Mouse (Mus musculus): ENCODE measurements at regions not wholly inside any gene's neighbourhood (a gene's known extent, or its start where the extent isn't known, plus 50 kb on each side); places are given as distances from the start of the nearest gene placed in this dataset.

DNA sequence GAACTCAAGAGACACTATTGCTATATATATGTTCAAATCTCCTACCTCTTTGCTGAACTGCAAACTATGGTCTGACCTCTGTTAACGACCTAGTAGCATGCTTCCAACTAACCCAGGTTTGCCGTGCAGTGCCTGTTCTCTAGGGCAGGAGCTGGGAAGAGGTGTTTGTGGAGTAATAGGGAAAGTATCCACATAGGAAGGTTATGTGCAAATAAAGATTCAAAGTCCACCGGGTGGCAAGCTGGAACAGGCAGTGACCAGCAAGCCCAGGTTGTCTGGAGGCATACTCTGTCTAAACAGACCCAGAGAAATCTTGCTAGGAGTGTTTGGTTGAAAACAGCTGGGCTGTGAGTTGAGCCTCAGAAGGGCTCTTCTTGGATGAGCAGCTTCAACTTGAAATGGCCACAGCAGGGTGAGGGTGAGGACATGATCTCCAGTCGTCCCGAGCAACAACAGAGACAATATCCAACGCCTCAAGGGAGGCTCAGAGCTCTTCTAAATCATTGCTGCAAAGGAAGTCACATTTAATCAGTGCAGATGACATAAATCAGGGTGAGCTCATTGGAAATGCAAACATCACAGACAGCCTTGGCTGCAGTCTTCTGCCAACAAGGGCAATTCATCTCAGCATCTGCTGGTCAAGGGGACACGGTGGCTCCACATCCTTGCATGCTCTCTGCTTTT is 846.7 kb downstream of the Synb start:
- no peak for DNase-seq (ENCODE audit: low read depth)

DNA sequence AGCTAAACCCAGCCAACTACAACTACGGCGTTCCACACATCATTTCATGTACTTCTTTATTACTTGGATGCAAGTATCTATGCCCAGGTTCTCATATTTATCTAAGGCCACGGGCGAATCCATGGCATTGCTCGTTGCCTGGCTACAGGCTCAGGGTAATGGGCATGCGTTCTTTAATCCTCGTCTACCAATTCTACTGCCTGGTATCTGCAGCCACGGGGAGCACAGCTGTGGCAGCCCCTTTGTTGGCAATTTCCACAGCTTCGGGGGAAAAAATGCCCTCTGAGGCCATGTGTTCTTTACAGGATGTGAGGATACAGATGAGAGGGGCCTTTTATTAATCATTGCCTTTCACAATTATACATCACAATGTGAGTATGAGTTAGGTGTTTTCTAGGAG is 860.8 kb downstream of the Synb start:
- no peak for DNase-seq (ENCODE audit: low read depth)

DNA sequence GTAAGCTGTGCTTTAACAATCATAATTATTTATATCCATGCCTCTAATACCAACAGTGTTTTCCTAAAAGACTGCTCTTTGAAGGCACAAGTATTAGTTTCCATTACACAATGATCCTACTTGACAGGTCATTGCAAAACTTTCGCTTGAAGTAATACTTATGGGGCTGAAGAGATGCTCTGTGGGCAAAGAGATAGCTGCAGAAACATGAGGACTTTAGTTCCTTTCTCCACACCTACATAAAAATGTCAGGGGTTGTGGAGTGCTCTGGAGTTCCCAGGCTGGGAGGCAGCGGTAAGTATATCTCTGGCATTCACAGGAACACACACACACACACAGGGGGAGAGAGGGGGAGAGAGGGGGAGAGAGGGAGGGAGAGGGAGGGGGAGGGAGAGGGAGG is 862.0 kb downstream of the Synb start:
- DNase-seq (ENCODE audit: low read depth): no peak

DNA sequence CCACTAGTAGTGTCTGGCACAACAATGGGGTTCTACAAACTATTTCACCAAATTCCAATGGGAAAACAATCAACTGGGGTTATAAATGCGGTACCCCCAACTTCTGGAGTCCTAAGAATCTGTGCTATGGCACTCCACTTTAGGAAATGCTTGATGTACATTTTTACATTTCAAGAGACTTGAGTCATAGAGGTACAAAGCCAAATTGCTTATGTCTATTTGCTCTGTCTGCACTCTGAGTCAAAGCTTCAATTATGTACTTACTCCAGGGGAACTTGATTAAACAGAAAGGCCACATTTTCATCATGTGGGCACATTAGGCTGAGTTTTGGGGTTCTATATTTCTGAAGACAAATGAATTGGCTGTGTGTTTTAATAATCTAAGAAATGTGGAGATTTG is 866.9 kb downstream of the Synb start:
- DNase-seq (ENCODE audit: low read depth): no peak

DNA sequence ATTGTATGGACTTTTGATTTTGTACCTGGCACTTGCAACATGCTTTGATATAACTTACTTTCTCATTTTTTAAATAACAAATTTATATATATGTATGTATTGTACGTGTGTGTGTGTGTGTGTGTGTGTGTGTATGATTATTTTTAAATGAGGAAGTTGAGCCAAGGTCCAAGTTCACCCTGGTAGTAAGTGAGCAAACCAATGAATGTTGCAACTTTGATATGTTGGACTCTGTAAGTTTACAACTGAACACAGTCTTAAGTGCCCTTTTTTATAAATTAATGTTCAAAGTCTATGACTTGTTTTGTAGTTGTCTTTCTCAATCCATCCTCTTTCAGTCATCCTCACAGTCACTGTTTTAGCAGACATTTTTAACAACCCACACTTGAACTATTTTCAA is 901.7 kb downstream of the Synb start:
- no peak for DNase-seq (ENCODE audit: low read depth)

DNA sequence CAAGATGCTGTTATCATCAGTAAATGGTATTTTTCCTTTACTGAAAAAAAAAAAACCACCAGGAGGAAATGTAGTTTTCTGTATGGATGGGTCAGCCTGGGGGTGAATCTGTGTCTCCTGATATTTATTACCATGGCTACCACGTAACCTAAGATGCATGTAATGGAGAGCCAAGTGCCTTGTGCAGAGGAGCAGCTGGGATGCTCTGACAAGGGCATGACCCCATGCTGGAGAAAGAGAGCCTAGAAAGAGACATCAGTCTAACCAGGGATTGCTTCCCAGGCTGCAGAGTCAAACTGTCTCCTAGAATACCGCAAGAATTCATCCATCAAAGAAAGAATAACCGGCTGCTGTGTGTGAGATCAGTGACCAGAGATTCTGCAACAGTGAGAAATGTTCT is 902.2 kb downstream of the Synb start:
- DNase-seq (ENCODE audit: low read depth): no peak

DNA sequence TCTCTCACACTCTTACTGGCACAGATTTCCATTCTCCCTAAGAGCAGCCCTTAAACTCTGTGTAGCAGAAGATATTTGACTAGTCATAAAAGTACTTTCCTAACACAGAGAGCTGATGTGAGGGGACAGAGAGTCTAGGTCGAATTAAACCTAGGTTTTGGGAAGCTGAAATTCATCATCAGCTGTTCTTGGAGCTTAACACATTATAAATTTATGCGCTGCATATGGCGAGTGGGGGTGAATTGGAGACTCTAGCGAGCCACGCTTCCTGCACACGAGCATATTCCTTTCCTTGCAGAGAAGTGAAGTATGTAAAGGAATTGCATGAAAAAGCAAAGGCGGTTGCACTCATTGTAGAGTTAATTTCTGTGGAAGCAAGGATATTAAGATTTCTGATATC is 912.4 kb downstream of the Synb start:
- no peak for DNase-seq (ENCODE audit: low read depth)

DNA sequence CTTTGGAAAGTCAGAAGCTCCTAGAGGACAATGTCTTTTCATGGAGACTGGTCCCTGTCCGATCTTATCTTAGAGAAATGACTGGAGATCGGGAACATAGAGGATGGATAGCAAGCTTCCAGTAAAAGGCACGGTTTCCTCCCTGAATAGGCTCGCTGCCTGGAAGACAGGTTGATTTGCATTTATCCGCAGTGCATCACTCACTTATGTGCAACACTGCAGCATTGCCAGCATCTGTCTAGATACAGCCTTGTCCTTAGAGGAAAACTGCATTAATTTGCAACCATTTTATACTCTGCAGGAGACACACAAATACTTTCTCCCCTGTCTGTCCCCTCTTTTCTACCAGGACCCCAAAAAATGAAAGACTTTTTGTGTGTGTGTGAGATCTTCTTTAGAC is 926.4 kb downstream of the Synb start:
- no peak for DNase-seq (ENCODE audit: low read depth)

DNA sequence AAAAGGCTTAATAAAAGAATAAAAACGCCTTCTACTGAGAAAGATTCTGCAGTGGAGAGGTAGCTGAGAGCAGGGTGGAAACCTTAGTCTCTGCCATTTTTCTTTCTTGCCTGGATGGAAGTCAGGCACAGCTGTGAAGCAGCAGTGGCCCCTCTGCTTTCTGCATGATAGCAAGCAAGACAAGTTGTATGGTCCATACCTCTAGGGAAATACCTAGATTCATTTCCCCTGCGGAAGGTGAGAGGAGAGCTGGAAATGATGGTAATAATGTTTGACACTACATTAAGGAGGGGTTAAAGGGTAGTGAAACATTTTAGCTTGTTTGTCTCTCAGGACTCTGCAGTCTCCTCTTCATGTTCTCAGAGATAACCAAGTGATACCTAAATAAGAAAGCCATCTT is 930.2 kb downstream of the Synb start:
- DNase-seq (ENCODE audit: low read depth): no peak

DNA sequence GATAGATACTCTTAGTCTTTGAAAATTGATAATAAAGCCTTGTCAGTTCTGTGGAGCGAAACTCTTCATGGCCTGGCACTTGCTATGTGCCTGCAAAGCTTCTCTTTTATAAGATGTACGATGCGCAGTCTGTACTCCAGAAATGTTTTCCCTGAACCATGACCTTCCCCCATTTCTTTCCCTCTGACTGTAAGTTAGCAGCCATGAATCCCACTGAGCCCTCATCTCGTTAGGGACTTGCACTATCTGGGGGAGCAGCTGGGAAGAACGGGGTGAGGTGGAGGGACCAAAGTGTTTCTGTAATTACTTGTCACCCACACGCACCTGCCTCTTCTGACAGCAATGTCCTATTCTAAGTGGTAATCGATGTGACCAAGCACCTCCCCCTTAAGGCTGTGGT is 932.1 kb downstream of the Synb start:
- DNase-seq (ENCODE audit: low read depth): no peak

DNA sequence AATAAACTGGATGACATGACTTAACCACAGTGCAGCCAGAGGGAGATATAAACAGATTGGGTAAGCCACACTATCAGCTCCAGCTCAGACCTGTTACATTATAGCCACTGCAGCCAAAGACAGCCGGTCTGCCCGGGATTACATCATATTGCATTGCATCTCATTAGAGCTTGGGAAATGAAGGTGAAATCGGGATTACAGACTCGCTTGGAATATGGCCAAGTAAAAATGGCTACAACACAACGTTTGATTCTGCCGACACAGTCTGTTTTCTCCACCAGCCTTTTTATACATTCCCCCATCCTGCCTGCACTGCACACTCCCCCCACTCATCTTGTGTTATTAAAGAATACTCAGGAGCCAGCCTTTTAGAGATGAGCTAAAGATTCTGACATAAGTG is 932.6 kb downstream of the Synb start:
- DNase-seq (ENCODE audit: low read depth): peak; percentile 1

DNA sequence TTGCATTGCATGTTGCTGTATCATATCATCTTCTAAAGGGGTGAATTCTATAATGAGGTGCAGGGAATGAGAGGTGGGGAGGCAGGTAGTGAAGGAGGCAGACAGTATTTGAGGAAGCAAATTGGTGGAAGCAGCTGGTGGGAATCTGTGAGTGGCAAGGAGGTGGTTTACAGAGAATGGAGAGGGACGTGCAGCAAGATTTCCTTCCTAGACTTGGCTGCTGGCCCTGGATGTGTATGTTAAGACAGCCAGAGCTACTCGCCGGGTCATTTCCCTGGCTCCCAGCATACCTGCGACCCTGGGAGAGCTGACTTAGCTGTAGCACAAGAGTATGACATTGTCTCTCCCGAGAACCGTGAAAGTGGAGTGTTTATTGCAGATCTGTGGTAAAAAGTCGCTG is 937.7 kb downstream of the Synb start:
- DNase-seq (ENCODE audit: low read depth): no peak

DNA sequence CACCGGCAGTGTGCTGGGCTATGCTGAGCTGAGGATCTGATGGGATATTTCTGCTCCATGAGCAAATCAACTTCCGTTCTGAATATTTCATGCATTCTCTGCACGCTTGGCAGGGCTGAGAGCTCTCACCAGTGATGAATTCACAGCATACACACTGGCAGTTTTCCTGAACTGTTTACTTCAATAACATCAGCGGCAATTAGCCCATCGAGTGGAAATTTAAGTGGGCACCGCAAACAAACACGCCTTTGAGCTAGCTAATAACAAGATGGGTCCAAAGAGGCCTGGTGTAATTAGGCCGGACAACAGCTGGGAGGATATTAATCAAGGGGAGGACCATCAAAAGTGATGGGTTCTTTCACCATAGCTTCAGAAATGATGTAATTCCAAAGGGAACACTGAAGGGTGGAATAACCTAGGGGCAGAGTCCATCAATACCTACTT is 938.6 kb downstream of the Synb start:
- DNase-seq (ENCODE audit: low read depth): no peak

DNA sequence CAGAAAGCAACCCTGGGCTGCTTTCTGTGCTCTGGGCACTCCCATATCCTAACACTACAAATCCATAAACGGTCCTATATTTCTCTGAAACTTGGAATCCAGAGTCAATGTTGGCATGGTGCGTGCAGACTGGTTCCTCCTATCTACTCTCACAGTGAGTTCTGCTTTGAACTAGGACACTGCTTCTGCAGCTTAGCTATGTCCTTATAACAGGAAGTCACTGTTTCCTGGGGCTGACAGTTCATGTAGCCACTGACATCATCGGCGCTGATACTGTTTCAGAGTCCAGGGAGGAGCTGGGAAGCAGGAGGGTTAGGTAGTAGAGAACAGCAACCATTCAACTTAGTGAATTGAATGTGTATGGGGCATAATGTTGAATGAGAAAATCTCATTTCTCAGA is 948.6 kb downstream of the Synb start:
- DNase-seq (ENCODE audit: low read depth): no peak

DNA sequence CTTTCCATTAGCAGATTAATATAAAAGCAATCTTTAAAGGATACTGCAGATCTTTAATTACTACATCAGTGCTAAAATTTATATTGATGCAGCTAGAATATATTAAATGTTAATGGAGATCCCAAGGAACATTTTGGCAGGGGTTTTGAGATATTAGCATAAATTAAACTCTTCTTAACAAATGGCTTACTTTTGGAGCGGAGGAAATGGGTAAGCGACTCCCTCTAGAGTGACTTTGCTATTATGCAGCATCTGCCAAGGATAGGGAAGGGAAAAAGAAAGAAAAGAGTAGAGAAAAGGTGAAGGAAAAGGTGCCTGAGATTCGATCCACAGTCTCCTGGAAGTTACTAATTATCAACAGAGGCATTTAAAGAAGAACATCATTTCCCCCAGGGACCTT is 949.4 kb downstream of the Synb start:
- no peak for DNase-seq (ENCODE audit: low read depth)

DNA sequence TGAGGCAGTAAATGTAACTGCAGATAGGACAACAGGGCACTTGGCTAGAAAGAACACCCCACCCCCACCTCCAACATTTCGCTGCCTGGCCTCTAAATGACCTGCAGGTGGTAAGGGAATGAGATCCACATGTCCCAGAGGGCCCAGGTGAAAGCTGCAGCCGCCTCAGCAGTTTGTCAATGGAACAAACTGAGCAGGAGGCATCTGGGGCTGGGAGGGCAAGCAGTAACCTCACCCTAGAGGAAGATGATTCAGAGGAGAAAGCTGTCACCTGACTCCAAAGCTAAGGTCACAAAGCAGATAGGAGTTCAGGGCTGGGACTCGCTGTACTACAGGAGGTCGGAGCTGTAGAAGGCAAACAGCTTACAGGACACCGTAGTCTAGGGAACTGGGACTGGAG is 955.7 kb downstream of the Synb start:
- DNase-seq (ENCODE audit: low read depth): no peak

DNA sequence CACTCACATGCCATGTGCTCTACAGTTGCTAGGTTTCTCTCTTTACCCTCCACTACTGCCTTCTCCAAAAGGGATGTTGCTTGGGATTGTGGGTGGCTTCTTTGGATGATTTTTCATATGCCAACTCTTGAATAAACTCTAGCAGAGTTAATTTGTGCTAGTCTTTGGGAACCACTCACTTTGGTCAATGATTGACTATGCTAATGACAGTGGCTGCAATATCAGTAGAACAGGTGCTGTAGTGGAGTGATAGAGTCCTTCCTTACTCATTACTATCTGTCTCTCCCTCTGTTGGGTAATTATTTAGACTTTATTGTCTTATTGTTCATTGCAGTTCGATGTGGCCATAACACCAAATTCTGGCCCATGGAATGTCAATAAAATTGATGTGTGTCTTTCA is 969.0 kb downstream of the Synb start:
- DNase-seq (ENCODE audit: low read depth): no peak

DNA sequence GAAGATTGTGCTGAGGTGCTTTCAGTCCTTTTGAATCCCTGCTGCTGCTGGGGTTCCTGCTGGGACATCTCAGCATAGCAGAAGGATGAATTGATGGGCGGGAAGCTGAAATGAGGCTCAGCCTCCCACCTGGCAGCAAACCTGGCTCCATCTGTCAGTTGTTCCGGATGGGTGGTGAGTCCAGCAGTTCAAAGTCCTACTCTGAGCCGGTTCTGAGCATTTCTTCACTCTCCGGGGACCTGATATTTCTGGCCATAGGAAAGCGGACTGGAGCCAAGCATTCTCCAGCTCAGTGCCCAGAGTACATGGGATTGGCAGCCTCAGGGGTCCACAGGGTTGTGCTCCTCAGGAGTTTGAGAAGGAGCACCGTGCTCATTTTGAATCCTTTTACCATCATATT is 971.1 kb downstream of the Synb start:
- DNase-seq (ENCODE audit: low read depth): no peak

DNA sequence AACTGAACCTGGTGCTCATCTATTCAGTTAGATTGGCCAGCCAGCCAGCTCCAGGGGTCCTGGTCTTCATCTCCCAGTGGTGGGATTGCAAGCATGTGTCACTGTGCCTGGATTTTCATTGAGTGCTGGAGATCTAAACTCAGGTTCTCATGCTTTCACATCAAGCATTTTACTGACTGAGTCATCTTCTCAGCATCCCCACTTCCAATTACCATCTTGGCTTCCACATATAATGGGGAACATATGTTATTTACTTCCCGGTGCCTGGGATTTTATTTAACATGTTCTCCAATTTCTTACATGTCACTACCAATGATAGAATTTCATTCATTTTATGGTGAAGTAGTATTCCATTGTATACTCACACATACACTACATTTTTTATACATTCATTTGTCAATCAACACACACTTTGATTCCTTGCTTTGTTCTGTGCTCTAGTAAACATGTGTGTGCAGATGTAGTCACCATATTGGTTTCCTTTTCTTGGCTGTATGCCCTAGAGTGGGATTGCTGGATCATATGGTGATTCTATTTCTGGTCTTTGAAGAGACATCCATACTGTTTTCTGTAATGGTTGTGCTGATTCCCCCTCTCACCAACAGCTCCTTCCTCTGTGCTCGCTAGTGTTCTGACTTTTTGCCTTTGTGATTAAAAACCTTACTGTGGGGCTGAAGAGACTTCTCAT is 986.0 kb downstream of the Synb start:
- peak; percentile 32 for DNase-seq (ENCODE audit: low read depth)

DNA sequence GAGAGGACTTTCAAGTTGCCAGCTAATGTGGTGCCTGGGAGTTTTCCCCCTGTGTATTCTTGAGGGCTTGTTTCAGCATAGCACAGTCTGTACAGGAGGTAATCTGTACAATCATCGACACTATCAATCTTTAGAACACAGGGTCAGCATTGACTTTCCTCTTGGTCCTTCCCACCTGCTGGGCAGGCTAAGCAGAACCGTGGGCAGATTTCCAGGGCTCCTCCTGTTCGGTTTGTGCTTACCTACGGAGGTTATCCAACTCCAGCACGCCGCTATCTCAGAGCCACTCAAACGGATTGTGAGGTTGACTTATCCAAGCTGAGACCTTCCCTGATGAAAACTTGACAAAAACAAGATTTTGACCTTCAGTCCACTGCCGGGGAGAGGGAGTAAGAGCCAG is 988.9 kb downstream of the Synb start:
- DNase-seq (ENCODE audit: low read depth): peak; percentile 1

DNA sequence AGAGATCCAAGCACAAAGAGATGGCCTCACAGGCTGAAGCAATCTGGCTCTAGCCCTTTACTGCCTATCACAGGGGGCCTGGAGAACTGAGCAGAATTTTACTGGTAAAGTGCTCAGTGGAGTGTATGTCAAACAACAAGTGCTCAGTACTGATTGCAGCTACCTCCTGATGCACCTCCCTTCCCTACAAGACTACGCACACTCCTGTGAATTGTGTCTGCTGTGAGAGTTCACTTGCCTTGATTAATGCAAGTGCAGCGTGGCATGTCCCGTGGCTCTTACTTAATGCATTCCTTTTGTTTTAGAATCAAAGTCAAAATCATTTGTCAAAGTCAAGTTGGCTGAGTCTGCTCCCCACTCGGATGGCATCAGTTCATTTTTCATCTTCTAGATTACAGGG is 992.4 kb downstream of the Synb start:
- no peak for DNase-seq (ENCODE audit: low read depth)

DNA sequence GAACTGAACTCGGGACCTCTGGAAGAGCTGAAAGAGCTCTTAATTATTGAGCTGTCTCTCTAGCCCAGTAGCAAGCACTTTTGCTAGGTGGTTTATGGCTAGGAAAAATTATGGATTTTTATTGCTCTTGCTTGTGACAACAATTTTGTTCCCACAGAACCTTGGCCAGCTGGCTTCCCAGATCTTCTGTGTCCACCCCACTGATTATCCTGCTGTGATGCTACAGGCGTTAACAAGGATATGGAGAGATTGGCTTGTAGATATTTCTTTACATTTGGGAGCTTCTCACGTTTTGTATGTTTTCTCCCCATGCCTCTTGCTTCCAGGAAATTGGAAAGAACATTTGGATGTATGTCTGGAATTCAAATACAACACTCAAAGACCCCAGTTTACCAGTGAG is 1008.6 kb downstream of the Synb start:
- DNase-seq (ENCODE audit: low read depth): no peak

DNA sequence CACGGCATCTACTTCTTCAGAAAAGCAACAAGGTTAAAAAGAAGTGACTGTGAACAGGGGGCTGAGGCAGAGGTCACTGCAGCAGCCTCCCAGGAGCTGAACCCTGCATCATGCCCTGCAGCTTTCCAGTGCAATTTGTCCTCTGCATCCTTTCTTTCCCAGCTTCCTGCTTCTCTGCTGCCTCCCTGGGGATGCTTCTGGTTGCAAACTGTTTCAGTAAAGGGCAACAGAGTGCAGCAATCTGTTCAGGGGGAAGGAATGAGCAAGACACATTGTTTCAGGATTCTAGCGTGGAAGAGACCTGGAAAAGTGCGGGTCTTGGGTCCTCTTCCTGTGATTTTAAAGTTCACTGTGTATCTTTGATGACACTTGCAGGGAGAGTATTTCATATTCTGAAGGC is 1032.7 kb downstream of the Synb start:
- no peak for DNase-seq (ENCODE audit: low read depth)

DNA sequence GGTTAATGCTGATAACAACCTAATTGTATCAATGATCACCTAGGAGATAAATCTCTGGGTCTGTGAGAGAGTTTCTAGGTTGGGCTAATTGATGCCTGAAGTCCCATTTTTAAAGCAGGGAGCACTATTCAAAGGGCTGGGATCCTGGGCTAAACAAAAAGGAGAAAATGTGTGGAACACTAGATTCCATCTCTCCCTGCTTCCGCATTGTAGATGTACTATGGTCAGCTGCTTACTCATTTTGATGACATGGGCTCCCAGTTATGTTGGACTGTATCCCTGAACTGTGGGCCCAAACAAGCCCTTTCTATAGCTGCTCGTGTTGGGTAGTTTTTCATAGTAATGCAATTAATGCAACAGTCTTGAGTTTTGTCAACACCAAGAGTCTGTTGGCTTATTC is 1047.1 kb downstream of the Synb start:
- DNase-seq (ENCODE audit: low read depth): no peak

Measured in NIH3T3 (cell line).